Mouse (Mus musculus) cerebellum, adult 2 months (tissue): ENCODE results near the gene Cdadc1.

Experiments used
- CTCF ChIP-seq: fragments of 200-500 bp; IDR thresholded peaks from 2 replicates; pipeline ENCODE4 v1.5.1; 2011; ENCODE audit warnings: low read depth, mild to moderate bottlenecking, control low read depth, low read length, moderate library complexity, borderline replicate concordance; ENCODE audit not compliant: insufficient read depth
- POLR2A ChIP-seq: fragments of 200-500 bp; IDR thresholded peaks from 2 replicates; pipeline ENCODE4 v1.6.1; 2011; ENCODE audit warnings: low read length, control low read depth, borderline replicate concordance; ENCODE audit not compliant: insufficient read depth

DNA sequence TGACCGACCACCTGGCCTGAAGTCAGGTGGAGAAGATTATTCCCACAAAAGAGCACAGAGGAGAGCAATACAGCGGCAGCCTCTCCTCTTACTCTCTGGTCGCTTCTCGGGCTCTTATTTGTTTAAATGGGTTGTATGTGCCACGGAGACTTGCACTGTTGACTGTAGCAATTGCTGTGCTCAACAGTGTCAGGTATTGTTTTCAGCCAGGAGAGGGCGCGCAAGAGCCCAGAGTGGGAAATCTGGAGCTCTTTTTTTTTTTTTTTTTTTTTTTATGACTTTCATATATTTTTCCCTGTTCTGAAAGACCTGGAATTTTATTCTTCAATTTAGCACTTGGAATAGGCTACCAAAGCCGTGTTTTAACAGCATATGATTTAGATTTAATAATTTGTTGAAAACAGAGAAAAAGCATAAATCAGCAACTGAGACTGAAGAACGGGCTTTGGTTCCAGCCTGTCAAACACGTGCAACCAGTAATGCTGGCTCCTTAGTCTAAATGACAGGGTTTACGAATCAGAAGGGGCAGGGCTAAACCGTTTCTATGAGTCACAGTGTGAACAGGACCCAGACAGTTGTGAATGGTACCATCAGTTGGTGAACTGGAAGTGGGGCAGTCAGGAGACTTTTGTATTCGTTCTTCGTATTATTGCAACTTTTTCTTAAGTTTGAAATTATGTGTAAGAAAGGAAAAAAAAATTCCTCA is 15.3 kb upstream of the Cdadc1 start:
- TF ChIP-seq CTCF, result peak; percentile 44; the same call in 1 of the 2 replicates
- no peak for TF ChIP-seq POLR2A
